Mouse (Mus musculus) spleen, adult 2 months (tissue): ENCODE measurements around the gene Slc5a4b.

Source experiments
- CTCF ChIP-seq: fragments of 200-500 bp; IDR thresholded peaks from 2 replicates; pipeline ENCODE4 v1.5.1; 2011; ENCODE audit warnings: mild to moderate bottlenecking, inconsistent platforms; ENCODE audit not compliant: insufficient read depth, insufficient read length, insufficient replicate concordance; ENCODE audit errors: extremely low read depth
- POLR2A ChIP-seq: fragments of 200-500 bp; IDR thresholded peaks from 2 replicates; pipeline ENCODE4 v1.6.1; 2011; ENCODE audit warnings: low read depth, low read length, inconsistent platforms

DNA sequence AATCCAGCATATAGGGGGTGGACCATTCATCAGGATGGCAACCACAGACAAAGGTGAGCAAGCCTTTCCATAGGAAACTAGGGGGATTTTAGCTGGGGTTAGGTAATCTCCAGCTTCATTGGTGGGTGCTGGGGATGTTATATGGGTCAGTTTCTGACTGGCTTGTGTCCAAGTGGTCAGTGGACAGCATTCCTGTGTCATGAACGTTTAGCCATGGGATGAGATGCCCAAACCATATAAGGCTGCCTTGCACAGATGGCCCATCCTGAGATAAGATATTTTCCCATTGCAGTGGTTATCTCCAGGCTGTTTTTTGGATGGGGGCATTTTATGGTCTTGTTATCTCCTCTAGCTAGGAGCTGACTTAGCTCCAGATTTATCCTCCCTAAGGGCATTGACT lies 64.0 kb downstream of the Slc5a4b start:
- TF ChIP-seq CTCF (no peak), POLR2A (no peak)
